Mouse (Mus musculus): ENCODE data around the gene Prpf6.

GRCm38 (mm10) chr2:181674934-181675333 is 83.3 kb downstream of the Prpf6 start:
- TF ChIP-seq CTCF (IDR thresholded peaks at IDR 0.05; ENCODE audit: borderline replicate concordance, insufficient read depth, low read depth, low read length) (no peak), POLR2A (IDR thresholded peaks at IDR 0.05; ENCODE audit: borderline replicate concordance, insufficient read depth, low read length) (no peak)
